Mouse (Mus musculus): ENCODE measurements around the gene A030003K21Rik. TPM values are rescaled to one million over a fixed set of nuclear protein-coding genes. Genes with fewer than 3 reads are reported as not detected.

Gene A030003K21Rik
- polyA plus RNA-seq, 1 experiment from 2014 or later: not detected

Other genes with a start within 250 kb of the A030003K21Rik start
- gene Mff, start 218.5 kb downstream of the A030003K21Rik start, polyA plus RNA-seq (2015; fragmentation: Nextera tagmentation; extraction: Ambion mirVana): 410 and 433 TPM in 2 replicates
- not detected in 2 replicates for gene Tm4sf20, start 174.9 kb downstream of the A030003K21Rik start, polyA plus RNA-seq (2015; fragmentation: Nextera tagmentation; extraction: Ambion mirVana)
- gene Gm47791, start 172.1 kb downstream of the A030003K21Rik start, polyA plus RNA-seq (2015; fragmentation: Nextera tagmentation; extraction: Ambion mirVana): not detected in 2 replicates
- gene Agfg1, start 103.9 kb downstream of the A030003K21Rik start, polyA plus RNA-seq (2015; fragmentation: Nextera tagmentation; extraction: Ambion mirVana): 33.7 and 39.9 TPM in 2 replicates
- gene A030005L19Rik, start 30.1 kb downstream of the A030003K21Rik start, polyA plus RNA-seq (2015; fragmentation: Nextera tagmentation; extraction: Ambion mirVana): 0.32 TPM in 1 of 2 replicates, not detected in the other
- gene A030014E15Rik, start 18.5 kb downstream of the A030003K21Rik start, polyA plus RNA-seq (2015; fragmentation: Nextera tagmentation; extraction: Ambion mirVana): not detected in 2 replicates
- not detected in 2 replicates for gene Gm6217, start 12.0 kb downstream of the A030003K21Rik start, polyA plus RNA-seq (2015; fragmentation: Nextera tagmentation; extraction: Ambion mirVana)
- not detected in 2 replicates for gene Gm7544, start 12.6 kb upstream of the A030003K21Rik start, polyA plus RNA-seq (2015; fragmentation: Nextera tagmentation; extraction: Ambion mirVana)
- gene Gm47955, start 16.9 kb upstream of the A030003K21Rik start, polyA plus RNA-seq (2015; fragmentation: Nextera tagmentation; extraction: Ambion mirVana): not detected in 2 replicates
- not detected in 2 replicates for gene Gm47959, start 57.2 kb upstream of the A030003K21Rik start, polyA plus RNA-seq (2015; fragmentation: Nextera tagmentation; extraction: Ambion mirVana)
- 1.2 TPM in 2 replicates for gene Slc19a3, start 95.1 kb upstream of the A030003K21Rik start, polyA plus RNA-seq (2015; fragmentation: Nextera tagmentation; extraction: Ambion mirVana)
- not detected in 2 replicates for gene Krtap28-10, start 99.1 kb upstream of the A030003K21Rik start, polyA plus RNA-seq (2015; fragmentation: Nextera tagmentation; extraction: Ambion mirVana)
- gene Gm47969, start 101.5 kb upstream of the A030003K21Rik start, polyA plus RNA-seq (2015; fragmentation: Nextera tagmentation; extraction: Ambion mirVana): not detected in 2 replicates
- not detected in 2 replicates for gene A030005K14Rik, start 116.0 kb upstream of the A030003K21Rik start, polyA plus RNA-seq (2015; fragmentation: Nextera tagmentation; extraction: Ambion mirVana)
- gene Krtap28-13, start 117.5 kb upstream of the A030003K21Rik start, polyA plus RNA-seq (2015; fragmentation: Nextera tagmentation; extraction: Ambion mirVana): not detected in 2 replicates
- not detected in 2 replicates for gene Ccl20, start 173.4 kb upstream of the A030003K21Rik start, polyA plus RNA-seq (2015; fragmentation: Nextera tagmentation; extraction: Ambion mirVana)
- 0.82 and 0.89 TPM in 2 replicates for gene Daw1, start 216.4 kb upstream of the A030003K21Rik start, polyA plus RNA-seq (2015; fragmentation: Nextera tagmentation; extraction: Ambion mirVana)

Measured in forebrain, embryonic 16.5 days (tissue).